Mouse (Mus musculus) G1E (cell line): ENCODE data around the gene Psme4.

Experiments used
- CTCF ChIP-seq: IDR thresholded peaks from 2 replicates; pipeline ENCODE4 v1.5.1; 2012; ENCODE audit warnings: low read depth, low read length, inconsistent platforms, mixed read lengths
- GATA1 ChIP-seq: IDR thresholded peaks from 2 replicates; pipeline ENCODE4 v1.6.1; 2012; ENCODE audit warnings: borderline replicate concordance, low read length, inconsistent platforms, mixed read lengths
- POLR2AphosphoS5 ChIP-seq: IDR thresholded peaks from 2 replicates; pipeline ENCODE4 v1.6.1; 2012; ENCODE audit warnings: low read depth, low read length, inconsistent platforms; ENCODE audit not compliant: insufficient replicate concordance
- TAL1 ChIP-seq: conservative IDR thresholded peaks from 2 replicates; pipeline ENCODE4 v1.6.1; 2012; ENCODE audit warnings: low read depth, low read length, inconsistent platforms, mixed read lengths

- TF ChIP-seq CTCF (no peak), POLR2AphosphoS5 (no peak), GATA1 (no peak), TAL1 (no peak)
These were observed 16.5 kb upstream of the Psme4 start for GRCm38 (mm10) chr11:30754855-30755530.
